Mouse (Mus musculus): ENCODE measurements at regions not wholly inside any gene's neighbourhood (a gene's known extent, or its start where the extent isn't known, plus 50 kb on each side); places are given as distances from the start of the nearest gene placed in this dataset.

DNA sequence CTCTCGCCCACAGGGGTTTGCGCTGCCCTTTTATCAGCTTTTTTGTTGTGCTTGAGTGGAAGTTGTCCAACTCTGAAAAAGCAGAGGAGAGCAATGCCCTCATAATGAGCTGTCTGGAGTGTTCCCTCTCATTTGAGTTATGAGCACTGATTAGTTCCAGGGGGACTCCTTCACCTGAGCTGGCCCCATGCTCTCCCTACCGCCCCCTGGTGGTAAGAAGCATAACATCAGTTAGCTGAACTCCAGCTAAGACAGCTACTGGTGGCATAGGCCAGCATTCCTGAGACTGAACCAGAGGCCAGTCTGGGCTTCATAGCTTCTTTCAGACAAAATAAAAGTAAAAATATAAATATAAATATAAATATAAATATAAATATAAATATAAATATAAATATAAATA is 92.9 kb downstream of the Nptx2 start:
- TF ChIP-seq POLR2A (IDR thresholded peaks at IDR 0.05; ENCODE audit: insufficient read depth, low read depth, low read length), result no peak
- TF ChIP-seq CTCF (IDR thresholded peaks at IDR 0.05; ENCODE audit: insufficient read depth, low read depth, low read length), result peak; percentile 20; the same call in 1 of the 2 replicates

All from olfactory bulb, adult 2 months (tissue).